In genomic region chr11:58959186-58959825, GRCm38 (mm10) we compare ENCODE assay signal across 7 mouse cellular contexts. TPM values are rescaled to one million over a fixed set of nuclear protein-coding genes. Genes with fewer than 3 reads are reported as not detected.
DNase-seq lines count a peak whose midpoint lies in the region; ATAC-seq and TF ChIP-seq lines count a peak whose summit lies in the region.

No protein-coding gene starts in this region.

- 13% methylated on average over 15 of the region's 15 CpGs for WGBS in thymus, adult 2 months
- 32% methylated on average over 15 of the region's 15 CpGs for WGBS in heart, embryonic 16.5 days
- WGBS in macrophage (ENCODE audit: missing documents), result 4% methylated on average over 15 of the region's 15 CpGs

- peak overlapping the region; percentile 85 for H3K4me2 ChIP-seq in heart, embryonic 16.5 days (ENCODE audit: low read depth, low read length)

- no peak for DNase-seq in thymus, adult 2 months
- DNase-seq in thymus, adult 18-20 months, result no peak
- DNase-seq in retina, postnatal 1 day, result no peak
- no peak for DNase-seq in gastrocnemius, postnatal 36 days
- no peak for DNase-seq in adrenal gland, postnatal 14 days

- H3K79me2 ChIP-seq in macrophage (ENCODE audit: inconsistent target), result peaks cover 33% of the 10 kb centered on the region

- peak overlapping the region; percentile 71 for H3K9ac ChIP-seq in heart, embryonic 16.5 days (ENCODE audit: low read length)

- TF ChIP-seq POLR2A in thymus, adult 2 months (IDR thresholded peaks at IDR 0.05; ENCODE audit: control insufficient read depth, extremely low read depth, insufficient read depth, low read length, poor library complexity), result no peak

- no peaks in the 10 kb centered on the region; the same call in 1 of the 2 replicates for H3K36me3 ChIP-seq in thymus, adult 2 months (ENCODE audit: control insufficient read depth, insufficient read depth, low read length)
- H3K36me3 ChIP-seq in heart, embryonic 16.5 days (ENCODE audit: control insufficient read depth, insufficient read depth), result peaks cover 2% of the 10 kb centered on the region; the same call in 1 of the 2 replicates
- peaks cover 7% of the 10 kb centered on the region; the same call in 1 of the 2 replicates for H3K36me3 ChIP-seq in macrophage (ENCODE audit: inconsistent target)

- TF ChIP-seq CTCF in thymus, adult 2 months (IDR thresholded peaks at IDR 0.05; ENCODE audit: borderline replicate concordance, control insufficient read depth, extremely low read depth, insufficient read depth, low read length, poor library complexity), result no peak

- H3K4me1 ChIP-seq in thymus, adult 2 months (replicated peaks; ENCODE audit: control insufficient read depth, insufficient read depth, low read length), result peaks cover 17% of the 10 kb centered on the region
- H3K4me1 ChIP-seq in heart, embryonic 16.5 days (ENCODE audit: control insufficient read depth, insufficient read depth, low read length), result peaks cover 28% of the 10 kb centered on the region

- intact Hi-C loops in gastrocnemius, postnatal 36 days (cut with DNase I), result no loop called here

- ATAC-seq in heart, embryonic 16.5 days (replicated peaks; ENCODE audit: extremely low read depth, insufficient read depth, low FRiP score), result no peak

- H3K27ac ChIP-seq in thymus, adult 2 months (ENCODE audit: control insufficient read depth, insufficient read depth, low read length), result no peak overlapping the region
- no peak overlapping the region; the same call in 1 of the 2 replicates for H3K27ac ChIP-seq in heart, embryonic 16.5 days (ENCODE audit: low read length)
- H3K27ac ChIP-seq in macrophage, result peak overlapping the region; percentile 89

- peaks cover 9% of the 10 kb centered on the region for H3K9me3 ChIP-seq in heart, embryonic 16.5 days (replicated peaks; ENCODE audit: control insufficient read depth, low read length)

- H3K4me3 ChIP-seq in thymus, adult 2 months (ENCODE audit: control insufficient read depth, insufficient read depth, low read length), result peak overlapping the region; percentile 46; the same call in 1 of the 2 replicates
- peak overlapping the region; percentile 60 for H3K4me3 ChIP-seq in heart, embryonic 16.5 days (ENCODE audit: low read length)
- H3K4me3 ChIP-seq in macrophage (ENCODE audit: inconsistent target), result peak overlapping the region; percentile 28

- no peaks in the 10 kb centered on the region; the same call in 1 of the 2 replicates for H3K27me3 ChIP-seq in thymus, adult 2 months (ENCODE audit: control insufficient read depth, insufficient read depth, low read length)
- peaks cover 19% of the 10 kb centered on the region; the same call in 1 of the 2 replicates for H3K27me3 ChIP-seq in heart, embryonic 16.5 days (ENCODE audit: control insufficient read depth, insufficient read depth, low read length)

RNA-seq across cellular contexts. Expression of gene Hist3h2a, which starts 4.8 kb away (rescaled TPM):
- polyA plus RNA-seq in thymus, adult 2 months (2012; rRNA removed), result 45.9 and 51.0 TPM in 2 replicates
- 33.9 and 35.2 TPM in 2 replicates for polyA plus RNA-seq in heart, embryonic 16.5 days (2015; fragmentation: Nextera tagmentation; extraction: Ambion mirVana)
- 100 to 1,000 TPM in 5 of 26 experiments, 10 to 100 TPM in 18, 1 to 10 TPM in 3; 6.6 to 134 (median 27.4) TPM for total RNA-seq in macrophage (2018; cell fraction: chromatin; rRNA removed)
- total RNA-seq in macrophage (2018; cell fraction: cytosol; rRNA removed), result 10 to 100 TPM; 19.1 to 74.1 (median 48.6) TPM
- total RNA-seq in macrophage (2018; cell fraction: nucleus; rRNA removed), result 100 to 1,000 TPM in 5 of 26 experiments, 10 to 100 TPM in 21; 14.1 to 225 (median 52.5) TPM
- polyA plus RNA-seq in macrophage (2018), result 16.2 to 56.9 TPM (median 24.3 TPM) in 3 replicates
- total RNA-seq in gastrocnemius, postnatal 36 days (2021), result 10 to 100 TPM in 1 of 2 experiments, 1 to 10 TPM in 1; 9.5 to 10.5 TPM
- 24.4 and 26.8 TPM in 2 replicates for total RNA-seq in adrenal gland, postnatal 14 days (2021)

RNA-seq across cellular contexts. Expression of gene Trim17, which starts 4.8 kb away (rescaled TPM):
- polyA plus RNA-seq in thymus, adult 2 months (2012; rRNA removed), result 0.31 and 0.47 TPM in 2 replicates
- polyA plus RNA-seq in heart, embryonic 16.5 days (2015; fragmentation: Nextera tagmentation; extraction: Ambion mirVana), result 0.26 and 0.39 TPM in 2 replicates
- total RNA-seq in macrophage (2018; cell fraction: chromatin; rRNA removed), result 1 to 10 TPM in 3 of 26 experiments, under 1 TPM in 18, not detected in 5; 0.25 to 1.5 (median 0.54) TPM
- total RNA-seq in macrophage (2018; cell fraction: cytosol; rRNA removed), result under 1 TPM in 25 of 26 experiments, not detected in 1; 0.04 to 0.30 (median 0.11) TPM
- total RNA-seq in macrophage (2018; cell fraction: nucleus; rRNA removed), result under 1 TPM in 24 of 26 experiments, not detected in 2; 0.16 to 0.98 (median 0.52) TPM
- polyA plus RNA-seq in macrophage (2018), result 0.07 to 0.14 TPM in 2 of 3 replicates, not detected in the other
- under 1 TPM; 0.13 to 0.17 TPM for total RNA-seq in gastrocnemius, postnatal 36 days (2021)
- 0.11 TPM in 1 of 2 replicates, not detected in the other for total RNA-seq in adrenal gland, postnatal 14 days (2021)

RNA-seq across cellular contexts. Expression of gene Hist3h2ba, which starts 10.6 kb away (rescaled TPM):
- 47.2 and 96.5 TPM in 2 replicates for polyA plus RNA-seq in thymus, adult 2 months (2012; rRNA removed)
- polyA plus RNA-seq in heart, embryonic 16.5 days (2015; fragmentation: Nextera tagmentation; extraction: Ambion mirVana), result 21.8 and 27.5 TPM in 2 replicates
- not detected for total RNA-seq in macrophage (2018; cell fraction: chromatin; rRNA removed)
- total RNA-seq in macrophage (2018; cell fraction: cytosol; rRNA removed), result 1 to 10 TPM in 9 of 26 experiments, under 1 TPM in 15, not detected in 2; 0.45 to 2.0 (median 0.95) TPM
- 1 to 10 TPM in 2 of 26 experiments, not detected in 24; 1.4 to 1.8 TPM for total RNA-seq in macrophage (2018; cell fraction: nucleus; rRNA removed)
- polyA plus RNA-seq in macrophage (2018), result 0.50 to 0.78 TPM in 2 of 3 replicates, not detected in the other
- total RNA-seq in gastrocnemius, postnatal 36 days (2021), result 1 to 10 TPM; 1.1 to 1.5 TPM
- total RNA-seq in adrenal gland, postnatal 14 days (2021), result 16.4 and 23.5 TPM in 2 replicates

RNA-seq across cellular contexts. Expression of gene Trim11, which starts 18.6 kb away (rescaled TPM):
- polyA plus RNA-seq in thymus, adult 2 months (2012; rRNA removed), result 114 and 119 TPM in 2 replicates
- 37.1 and 40.3 TPM in 2 replicates for polyA plus RNA-seq in heart, embryonic 16.5 days (2015; fragmentation: Nextera tagmentation; extraction: Ambion mirVana)
- 10 to 100 TPM; 24.2 to 97.7 (median 71.8) TPM for total RNA-seq in macrophage (2018; cell fraction: chromatin; rRNA removed)
- 10 to 100 TPM in 22 of 26 experiments, 1 to 10 TPM in 4; 7.7 to 22.5 (median 18.0) TPM for total RNA-seq in macrophage (2018; cell fraction: cytosol; rRNA removed)
- total RNA-seq in macrophage (2018; cell fraction: nucleus; rRNA removed), result 10 to 100 TPM; 18.6 to 83.1 (median 49.3) TPM
- polyA plus RNA-seq in macrophage (2018), result 11.4 to 20.3 TPM (median 14.2 TPM) in 3 replicates
- 1 to 10 TPM; 5.6 to 7.4 TPM for total RNA-seq in gastrocnemius, postnatal 36 days (2021)
- total RNA-seq in adrenal gland, postnatal 14 days (2021), result 25.5 and 29.9 TPM in 2 replicates

RNA-seq across cellular contexts. Expression of gene Rnf187, which starts 20.6 kb away (rescaled TPM):
- polyA plus RNA-seq in thymus, adult 2 months (2012; rRNA removed), result 335 and 488 TPM in 2 replicates
- 172 and 176 TPM in 2 replicates for polyA plus RNA-seq in heart, embryonic 16.5 days (2015; fragmentation: Nextera tagmentation; extraction: Ambion mirVana)
- 10 to 100 TPM in 17 of 26 experiments, 1 to 10 TPM in 9; 2.9 to 35.0 (median 14.9) TPM for total RNA-seq in macrophage (2018; cell fraction: chromatin; rRNA removed)
- 100 to 1,000 TPM in 13 of 26 experiments, 10 to 100 TPM in 13; 69.7 to 129 (median 99.3) TPM for total RNA-seq in macrophage (2018; cell fraction: cytosol; rRNA removed)
- 10 to 100 TPM; 18.7 to 68.4 (median 36.7) TPM for total RNA-seq in macrophage (2018; cell fraction: nucleus; rRNA removed)
- polyA plus RNA-seq in macrophage (2018), result 45.0 to 110 TPM (median 97.1 TPM) in 3 replicates
- 10 to 100 TPM; 86.9 to 96.5 TPM for total RNA-seq in gastrocnemius, postnatal 36 days (2021)
- 147 and 153 TPM in 2 replicates for total RNA-seq in adrenal gland, postnatal 14 days (2021)

Comparison
In these comparisons a context has a peak if more than half of its experiments do, and no peak if none do; other contexts are left out.
1. RNA of gene Hist3h2ba, which starts 10.6 kb away (polyA plus RNA-seq): 47.2 to 96.5 TPM in thymus, adult 2 months and 21.8 to 27.5 TPM in heart, embryonic 16.5 days; 0.50 to 0.78 TPM in macrophage; every median in the first group is over 10 times any median in the second.
2. Peak in every context shown above with its lines, with median percentiles within 50 percentile points of each other: H3K4me3 ChIP-seq.